Mouse (Mus musculus) testis, adult 2 months (tissue): ENCODE results near the gene Olfr1393. TPM values are rescaled to one million over a fixed set of nuclear protein-coding genes. Genes with fewer than 3 reads are reported as not detected.

Experiments
- H3K27ac ChIP-seq: fragments of 200-500 bp; 2 replicates; pipeline ENCODE4 v1.5.1; 2012; ENCODE audit warnings: low read depth, low read length; ENCODE audit not compliant: control insufficient read depth, insufficient read depth
- H3K27me3 ChIP-seq: fragments of 200-500 bp; 2 replicates; pipeline ENCODE4 v1.6.1; 2012; ENCODE audit warnings: mild to moderate bottlenecking, low read length, moderate library complexity; ENCODE audit not compliant: control insufficient read depth, insufficient read depth
- H3K36me3 ChIP-seq: fragments of 200-500 bp; 2 replicates; pipeline ENCODE4 v1.6.1; 2012; ENCODE audit warnings: mild to moderate bottlenecking, low read length; ENCODE audit not compliant: control insufficient read depth, insufficient read depth
- H3K4me1 ChIP-seq: fragments of 200-500 bp; 2 replicates; pipeline ENCODE4 v1.6.1; 2012; ENCODE audit warnings: low read length; ENCODE audit not compliant: control insufficient read depth, insufficient read depth
- H3K4me3 ChIP-seq: fragments of 200-500 bp; 2 replicates; pipeline ENCODE4 v1.5.1; 2012; ENCODE audit warnings: low read depth, mild to moderate bottlenecking, low read length, moderate library complexity, mixed read lengths; ENCODE audit not compliant: control insufficient read depth
- CTCF ChIP-seq: fragments of 200-500 bp; IDR thresholded peaks from 2 replicates; pipeline ENCODE4 v1.5.1; 2012; ENCODE audit warnings: low read depth, mild to moderate bottlenecking, inconsistent platforms, low read length, moderate library complexity; ENCODE audit not compliant: control insufficient read depth, insufficient read depth, insufficient replicate concordance
- POLR2A ChIP-seq: fragments of 200-500 bp; IDR thresholded peaks from 2 replicates; pipeline ENCODE4 v1.6.1; 2012; ENCODE audit warnings: low read depth, mild to moderate bottlenecking, inconsistent platforms, low read length, moderate library complexity; ENCODE audit not compliant: control insufficient read depth
- polyA plus RNA-seq: library from polyadenylated mRNA; depleted of rRNA; stranded (reverse); fragments of >200 nt; gene quantifications from 2 replicates; pipeline ENCODE4 v1.2.3, GENCODE M21; 2012; rRNA removed

Olfr1393 gene
- polyA plus RNA-seq = 4.6 and 4.7 TPM in 2 replicates

DNA sequence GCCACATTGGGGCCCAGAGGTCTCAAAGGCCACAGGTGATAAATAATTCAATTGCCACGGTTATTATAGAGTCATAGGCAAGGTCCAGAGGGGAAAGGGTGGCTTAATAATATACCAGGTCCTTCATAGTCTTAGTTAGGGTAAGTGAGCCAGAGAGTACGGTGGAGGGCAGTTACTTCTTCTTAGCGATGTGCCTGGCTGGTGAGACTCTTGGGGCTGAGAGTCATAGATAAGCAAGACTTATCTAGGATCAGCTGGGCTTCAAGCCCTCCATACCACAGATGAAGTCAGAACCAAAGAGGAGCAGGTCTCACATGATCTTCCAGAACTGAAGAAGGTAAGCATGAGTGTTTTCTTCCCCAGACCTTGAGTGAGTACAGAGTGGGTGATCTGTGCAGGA is at the start of gene Olfr1393:
Gene Olfr1393, plus strand, starts transcription at position 83 of the 400 bp plus-strand sequence.
- TF ChIP-seq CTCF (no peak), POLR2A (no peak)
- Histone ChIP-seq H3K27ac (no peak within 1 kb of the TSS), H3K4me1 (no peaks in the 10 kb centered on the region), H3K36me3 (no peaks in the 10 kb centered on the region), H3K4me3 (no peak within 1 kb of the TSS), H3K27me3 (no peaks in the 10 kb centered on the region)

DNA sequence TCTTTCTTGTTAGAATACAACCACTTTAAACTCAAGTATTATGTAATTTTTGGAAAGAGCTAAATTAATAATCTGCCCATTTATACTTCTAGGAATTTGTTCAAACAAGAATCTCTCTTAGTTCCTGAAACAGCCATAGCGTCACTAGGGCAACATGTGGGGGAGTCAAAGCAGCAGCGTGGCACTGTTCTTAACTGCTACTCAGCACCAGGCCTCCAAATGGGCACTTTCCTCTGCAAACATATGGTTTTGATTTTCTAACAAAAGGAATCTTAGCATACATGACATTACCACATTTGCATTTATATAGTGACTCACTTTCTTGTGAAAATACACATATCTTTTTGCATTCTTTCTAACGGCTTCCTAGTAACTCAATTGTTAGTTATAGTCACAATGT is 45.3 kb upstream of the Olfr1393 start:
- H3K36me3 ChIP-seq = no peaks in the 10 kb centered on the region
- H3K4me1 ChIP-seq = no peaks in the 10 kb centered on the region
- no peak overlapping the region for H3K27ac ChIP-seq
- no peak overlapping the region for H3K4me3 ChIP-seq
- TF ChIP-seq CTCF (no peak), POLR2A (no peak)
- H3K27me3 ChIP-seq = no peaks in the 10 kb centered on the region

DNA sequence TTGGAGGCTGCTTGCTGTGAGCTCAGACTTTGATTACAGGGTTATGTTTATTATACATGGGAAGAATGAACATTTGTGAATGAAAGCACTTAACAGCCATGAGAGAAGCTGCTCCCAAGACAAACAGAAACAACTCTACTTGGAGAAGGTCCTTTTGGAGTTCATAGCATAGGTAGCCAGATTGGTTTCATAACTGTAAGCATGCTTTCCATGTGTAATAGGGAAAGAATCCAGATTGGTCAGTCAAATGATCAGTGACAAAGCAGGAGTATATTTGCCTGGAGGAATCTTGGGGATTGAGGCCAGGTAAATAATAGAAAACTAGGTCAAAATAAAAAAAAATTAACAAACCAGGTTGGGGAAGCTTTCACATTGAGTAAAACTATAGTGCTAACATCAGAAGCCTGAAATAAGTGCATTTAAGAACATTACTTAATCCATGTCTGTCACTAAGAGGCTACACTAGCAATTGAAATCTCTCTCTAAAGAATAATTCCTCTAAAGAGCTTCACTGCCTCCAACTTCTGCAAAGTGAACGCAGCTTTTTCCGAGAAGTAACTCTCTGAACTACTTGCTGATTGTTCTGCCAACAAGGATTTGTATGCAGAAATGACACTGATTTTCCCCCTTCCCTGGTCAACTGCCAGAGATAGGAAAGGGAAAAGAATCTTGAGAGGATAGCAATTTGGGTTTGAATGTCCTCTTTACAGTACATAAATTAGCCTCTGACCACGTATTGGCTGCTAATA is 42.5 kb upstream of the Olfr1393 start:
- Histone ChIP-seq H3K36me3 (no peaks in the 10 kb centered on the region), H3K27me3 (no peaks in the 10 kb centered on the region), H3K4me3 (no peak overlapping the region), H3K4me1 (no peaks in the 10 kb centered on the region), H3K27ac (no peak overlapping the region)
- TF ChIP-seq POLR2A (no peak), CTCF (no peak)

DNA sequence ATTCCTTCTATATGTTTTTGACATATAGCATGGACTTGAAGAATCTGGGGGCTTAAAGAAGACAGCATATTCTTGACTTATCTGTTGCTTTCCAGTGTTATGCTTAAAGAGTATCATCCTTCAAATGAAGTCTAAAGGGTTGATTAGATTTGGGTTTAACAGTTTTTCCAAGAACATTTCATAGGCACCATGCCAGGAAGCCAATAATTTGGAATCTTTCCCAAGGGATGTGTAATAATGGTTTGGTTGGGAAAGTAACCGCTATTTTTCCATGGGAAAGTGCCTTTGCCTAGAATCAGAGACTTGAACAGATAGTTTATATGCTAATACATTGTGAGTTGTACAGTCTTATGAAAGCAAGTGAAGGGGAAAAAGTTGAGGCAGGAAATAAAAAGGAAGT is 41.2 kb upstream of the Olfr1393 start:
- H3K36me3 ChIP-seq = no peaks in the 10 kb centered on the region
- no peaks in the 10 kb centered on the region for H3K4me1 ChIP-seq
- no peaks in the 10 kb centered on the region for H3K27me3 ChIP-seq
- no peak overlapping the region for H3K27ac ChIP-seq
- H3K4me3 ChIP-seq = no peak overlapping the region
- TF ChIP-seq CTCF (no peak), POLR2A (no peak)

DNA sequence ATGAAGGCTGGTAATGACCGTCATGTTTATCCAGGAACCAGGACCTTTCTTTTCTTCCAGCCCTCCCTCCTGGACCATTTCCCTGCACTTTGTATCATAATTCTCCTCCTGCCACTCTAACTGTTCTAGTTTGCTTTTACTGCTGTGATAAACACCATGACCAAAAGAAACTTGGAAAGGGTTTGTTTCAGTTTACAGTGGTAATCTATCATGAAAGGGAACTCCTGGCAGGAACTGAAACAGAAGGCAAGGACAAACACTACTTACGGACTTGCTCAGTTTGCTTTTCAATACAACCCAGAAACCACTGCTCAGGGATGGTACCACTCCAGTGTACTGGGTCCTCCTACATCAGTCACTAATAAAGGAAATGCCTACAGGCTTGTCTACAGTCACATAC is 40.6 kb upstream of the Olfr1393 start:
- no peak overlapping the region for H3K27ac ChIP-seq
- TF ChIP-seq CTCF = no peak
- no peak for TF ChIP-seq POLR2A
- no peaks in the 10 kb centered on the region for H3K27me3 ChIP-seq
- H3K4me3 ChIP-seq = no peak overlapping the region
- H3K4me1 ChIP-seq = no peaks in the 10 kb centered on the region
- H3K36me3 ChIP-seq = no peaks in the 10 kb centered on the region

DNA sequence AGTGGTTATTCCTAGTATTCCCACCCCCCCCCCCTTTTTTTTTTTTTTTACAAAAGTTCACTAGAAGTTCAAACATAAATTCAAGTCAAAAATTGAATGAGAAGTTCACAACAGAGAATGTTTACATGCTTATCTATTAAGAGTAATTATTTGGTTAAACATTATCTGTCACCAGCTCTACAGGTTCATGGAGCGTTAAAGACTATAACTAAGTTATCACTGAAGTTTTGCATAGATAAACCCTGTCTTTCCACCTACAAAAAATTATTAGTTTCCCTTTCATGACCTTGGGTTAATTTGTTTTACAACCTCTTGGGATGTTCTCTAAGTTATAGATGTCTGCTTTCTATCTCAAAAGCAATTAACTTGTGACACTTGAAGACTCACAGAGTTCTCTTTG is 37.8 kb upstream of the Olfr1393 start:
- H3K4me3 ChIP-seq = no peak overlapping the region
- peaks cover 10% of the 10 kb centered on the region for H3K4me1 ChIP-seq
- no peak overlapping the region for H3K27ac ChIP-seq
- no peak for TF ChIP-seq POLR2A
- TF ChIP-seq CTCF = no peak
- no peaks in the 10 kb centered on the region for H3K36me3 ChIP-seq
- H3K27me3 ChIP-seq = no peaks in the 10 kb centered on the region

DNA sequence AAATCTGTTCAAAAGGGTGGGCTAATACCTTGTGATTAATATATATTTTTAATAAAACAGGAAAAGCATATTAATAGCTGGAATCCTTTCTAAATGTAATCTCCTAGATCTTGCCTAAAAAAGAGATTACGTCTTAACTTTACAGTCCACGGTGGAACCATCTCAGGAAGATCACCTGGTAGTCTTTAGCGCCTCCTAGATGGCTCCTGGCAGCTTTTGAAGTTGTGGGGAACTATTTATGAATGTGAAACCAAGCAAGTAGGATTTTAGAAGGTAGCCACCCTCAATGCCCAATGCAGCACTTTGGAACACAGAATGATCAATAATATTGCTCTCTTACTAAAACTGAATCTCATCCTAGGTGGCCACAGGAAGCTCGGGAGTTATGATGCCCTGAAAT is 37.2 kb upstream of the Olfr1393 start:
- TF ChIP-seq CTCF = no peak
- no peak for TF ChIP-seq POLR2A
- peaks cover 11% of the 10 kb centered on the region for H3K4me1 ChIP-seq
- no peak overlapping the region for H3K4me3 ChIP-seq
- H3K27me3 ChIP-seq = no peaks in the 10 kb centered on the region
- H3K36me3 ChIP-seq = no peaks in the 10 kb centered on the region
- H3K27ac ChIP-seq = no peak overlapping the region
